Mouse (Mus musculus) CD4-positive helper T cell, adult 2 months (primary cell): ENCODE results near the gene Col1a1.

Source experiments
- DNase-seq: peaks from one replicate; pipeline ENCODE4 v3.0.0-alpha.2; 2012; ENCODE audit warnings: low read depth, missing footprints, low spot score

Col1a1 gene

GRCm38 (mm10) chr11:94936045-94936444, at the start of gene Col1a1:
Gene Col1a1 (plus strand): TSS chr11:94936224.
- no peak for DNase-seq

DNA sequence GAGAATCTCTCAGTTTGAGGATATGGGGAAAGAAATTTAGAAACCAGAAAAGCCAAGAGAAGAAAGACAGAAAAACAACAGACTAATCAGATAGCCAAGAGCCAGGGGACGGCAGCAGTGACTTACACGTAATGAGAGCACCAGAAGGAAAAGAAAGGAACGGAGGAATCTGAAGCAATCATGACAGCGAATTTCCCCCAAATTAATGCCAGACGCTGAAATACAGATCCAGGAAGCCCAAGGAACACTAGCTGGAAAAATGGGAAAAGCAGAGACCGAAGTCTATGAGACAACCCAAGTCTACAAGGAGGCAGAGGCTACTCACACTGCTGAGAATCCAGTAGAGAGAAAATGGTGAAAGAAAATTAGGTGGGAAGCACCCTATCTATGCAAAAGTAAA, 44.9 kb upstream of the Col1a1 start:
- DNase-seq: no peak

DNA sequence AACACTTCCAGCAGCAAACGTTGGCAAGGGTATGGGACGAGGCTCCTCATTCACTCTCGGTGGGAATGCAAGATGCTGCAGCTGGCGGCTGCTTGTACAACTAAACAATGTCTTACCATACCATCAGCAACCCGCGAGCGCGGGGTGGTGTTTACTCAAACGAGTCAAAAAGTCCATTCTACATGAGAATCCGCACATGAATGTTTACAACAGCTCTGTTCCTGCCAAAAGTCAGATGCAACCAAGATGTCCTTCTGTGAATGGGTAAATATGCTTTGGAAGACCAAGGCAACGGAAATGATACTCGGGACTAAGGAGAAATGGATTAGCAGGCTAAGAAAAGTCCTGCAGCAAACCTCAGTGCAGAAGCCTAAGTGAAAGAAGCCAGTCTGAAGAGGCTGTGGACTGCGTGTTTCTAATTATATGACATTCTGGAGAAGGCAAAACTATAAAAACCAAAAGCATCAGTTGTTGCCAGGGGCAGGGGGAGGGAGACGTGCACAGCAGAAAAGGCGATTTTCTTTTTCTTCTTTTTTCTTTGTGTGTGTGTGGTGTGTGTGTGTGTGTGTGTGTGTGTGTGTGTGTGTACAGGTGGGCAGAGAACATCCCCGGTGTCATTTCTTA, 39.2 kb upstream of the Col1a1 start:
- no peak for DNase-seq

- no peak for DNase-seq
These were observed 34.8 kb upstream of the Col1a1 start for GRCm38 (mm10) chr11:94901231-94901630.

DNA sequence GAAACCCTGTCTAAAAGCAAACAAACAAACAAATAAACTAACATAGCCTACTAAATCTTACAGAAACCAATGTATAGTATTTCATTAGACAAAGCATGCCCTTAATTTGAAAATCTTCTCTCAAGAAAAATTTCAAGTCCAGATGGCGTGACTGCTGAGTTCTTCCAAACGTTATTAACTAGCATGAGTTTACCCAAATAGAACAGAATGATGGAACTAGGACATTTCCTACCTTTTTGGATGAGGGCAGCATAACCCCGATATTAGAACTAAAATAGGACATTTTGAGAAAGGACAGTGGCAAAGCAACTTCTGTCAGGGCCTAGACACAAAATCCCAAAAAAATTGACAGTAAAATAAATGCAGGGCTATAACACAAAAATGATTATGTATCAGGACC, 31.7 kb upstream of the Col1a1 start:
- DNase-seq: no peak

DNA sequence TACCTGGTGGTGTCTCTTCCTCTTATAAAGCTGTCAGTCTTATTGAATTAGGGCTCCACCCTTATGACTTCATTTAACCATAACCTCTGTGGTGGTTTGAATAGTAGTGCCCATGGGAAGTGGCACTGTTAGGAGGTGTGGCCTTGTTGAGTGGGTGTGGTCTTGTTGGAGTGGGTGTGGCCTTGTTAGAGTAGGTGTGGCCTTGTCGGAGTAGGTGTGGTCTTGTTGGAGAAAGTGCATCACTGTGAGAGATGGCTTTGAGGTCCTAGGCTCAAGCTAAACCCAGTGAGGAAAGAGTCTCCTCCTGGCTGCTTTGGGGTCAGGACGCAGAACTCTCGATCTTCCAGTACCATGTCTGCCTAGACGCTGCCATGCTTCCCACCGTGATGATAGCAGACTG, 25.1 kb upstream of the Col1a1 start:
- no peak for DNase-seq

- no peak for DNase-seq
These were observed 23.5 kb upstream of the Col1a1 start for GRCm38 (mm10) chr11:94912568-94912967.

DNA sequence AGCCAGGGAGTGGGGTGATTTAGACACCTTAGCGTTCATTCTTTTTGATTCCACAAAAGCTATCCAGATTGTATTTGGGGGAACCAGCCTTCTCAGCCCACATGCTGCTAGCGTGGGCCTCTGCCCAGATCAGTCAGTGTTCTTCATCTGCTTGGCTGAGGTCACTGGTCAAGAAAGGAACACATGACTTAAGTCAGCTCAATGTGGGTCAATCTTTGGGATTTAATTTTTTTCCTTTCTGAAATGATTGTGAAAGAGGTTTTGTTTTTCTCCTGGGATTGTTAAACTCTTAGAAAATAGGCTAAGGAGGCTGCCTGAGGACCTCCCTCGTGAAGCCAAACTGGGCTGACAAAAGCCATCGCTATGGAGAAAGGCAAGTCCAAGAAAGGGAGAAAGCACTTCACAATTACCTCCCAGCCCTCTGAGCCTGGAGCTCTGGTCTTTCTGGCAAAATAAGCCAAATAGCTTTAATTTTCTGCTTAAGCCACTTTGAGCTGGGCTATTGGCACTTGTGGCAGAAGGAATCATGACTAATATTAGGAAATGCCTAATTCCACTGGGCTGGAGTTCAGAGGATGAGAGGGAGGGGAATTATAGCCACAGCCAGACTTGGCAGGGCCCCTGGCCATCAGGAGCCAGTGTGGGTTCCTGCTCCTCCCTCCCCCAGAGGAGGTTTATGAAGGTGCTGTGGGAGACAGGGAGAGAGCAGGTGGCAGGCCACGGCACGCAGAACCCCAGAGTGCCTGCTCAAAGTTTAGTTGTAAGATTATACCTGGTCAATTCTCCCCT, 22.5 kb upstream of the Col1a1 start:
- no peak for DNase-seq

- DNase-seq: no peak
These were observed 20.2 kb upstream of the Col1a1 start for GRCm38 (mm10) chr11:94915675-94916403.

GRCm38 (mm10) chr11:94916477-94916876, 19.5 kb upstream of the Col1a1 start:
- no peak for DNase-seq

DNA sequence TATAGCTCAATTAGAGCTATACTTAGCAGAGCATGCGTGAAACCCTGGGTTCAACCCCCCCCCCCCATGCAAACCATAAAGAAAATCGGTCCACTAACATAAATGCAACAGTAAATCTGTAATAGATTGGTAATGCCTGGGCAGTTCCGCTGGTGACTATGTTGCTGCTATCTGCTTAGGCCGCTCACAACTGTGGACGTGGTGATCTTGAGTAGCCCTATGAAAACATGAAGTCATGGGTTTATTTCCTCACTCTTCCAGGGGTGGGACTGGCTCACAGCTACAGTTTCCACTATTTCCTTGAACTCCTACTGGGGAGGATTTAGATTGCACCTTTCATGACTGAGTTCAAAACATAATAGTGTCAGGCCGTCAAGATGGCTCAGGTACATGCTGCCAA, 18.3 kb upstream of the Col1a1 start:
- DNase-seq: no peak

DNA sequence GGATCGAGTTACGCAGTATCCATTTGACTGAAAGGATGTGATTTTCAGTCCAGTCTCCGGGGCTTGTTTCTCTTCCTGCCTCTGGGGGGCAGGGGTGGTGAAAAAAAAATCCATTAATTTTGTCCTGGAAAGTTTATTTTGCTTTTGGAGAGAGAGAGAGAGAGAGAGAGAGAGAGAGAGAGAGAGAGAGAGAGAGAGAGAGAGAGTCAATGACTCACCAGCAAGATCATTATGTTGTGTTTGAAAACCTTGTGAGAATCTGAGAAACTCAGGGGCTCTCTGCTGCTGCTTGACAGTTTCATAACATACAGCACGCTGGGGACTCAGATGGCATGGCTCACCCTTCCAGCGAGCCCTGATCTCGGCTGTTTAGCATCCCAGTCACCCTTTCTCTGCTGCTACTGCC, 15.0 kb upstream of the Col1a1 start:
- no peak for DNase-seq

- no peak for DNase-seq
These were observed 11.0 kb upstream of the Col1a1 start for GRCm38 (mm10) chr11:94924977-94925376.

DNA sequence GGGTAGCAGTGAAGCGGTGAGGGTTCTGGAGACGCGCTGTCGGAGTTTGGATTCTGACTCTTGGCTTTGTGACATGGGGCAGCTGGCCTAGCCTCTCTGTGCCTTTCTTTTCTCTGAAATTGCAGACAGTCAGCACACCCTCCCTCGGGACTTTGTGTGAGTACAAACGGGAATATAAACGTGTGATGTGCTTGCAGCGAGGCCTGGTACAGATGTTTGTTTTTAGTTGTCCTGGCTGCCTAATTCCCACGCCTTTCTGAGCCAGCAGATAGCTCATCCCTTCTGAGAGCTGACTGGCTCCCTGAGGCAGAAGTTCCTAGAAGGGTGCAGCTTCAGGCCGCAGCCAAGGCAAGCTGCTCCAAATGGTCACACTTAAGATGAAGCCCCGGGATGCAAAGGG, 9.6 kb upstream of the Col1a1 start:
- no peak for DNase-seq

GRCm38 (mm10) chr11:94927771-94928291, 8.2 kb upstream of the Col1a1 start:
- no peak for DNase-seq

DNA sequence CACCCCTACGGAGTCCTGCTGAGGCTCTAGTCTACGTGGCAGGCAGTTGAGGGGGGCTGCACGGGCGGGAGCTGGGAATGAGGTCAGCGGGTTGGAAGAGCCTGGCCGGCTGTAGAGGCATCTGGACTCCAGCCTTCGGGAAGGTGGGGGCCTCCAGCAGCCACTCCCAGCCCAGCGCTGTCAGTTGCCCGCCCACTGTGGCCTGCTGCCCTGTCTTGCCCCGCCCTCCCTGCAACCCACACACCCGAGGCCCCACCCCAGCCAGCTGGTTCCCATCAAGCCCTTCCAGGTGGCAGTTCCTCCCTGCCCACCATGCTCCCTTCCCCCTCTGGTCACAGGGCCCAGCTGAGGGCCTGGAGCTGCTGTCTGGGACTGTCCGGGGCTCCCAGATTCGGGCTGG, 7.2 kb upstream of the Col1a1 start:
- no peak for DNase-seq

DNA sequence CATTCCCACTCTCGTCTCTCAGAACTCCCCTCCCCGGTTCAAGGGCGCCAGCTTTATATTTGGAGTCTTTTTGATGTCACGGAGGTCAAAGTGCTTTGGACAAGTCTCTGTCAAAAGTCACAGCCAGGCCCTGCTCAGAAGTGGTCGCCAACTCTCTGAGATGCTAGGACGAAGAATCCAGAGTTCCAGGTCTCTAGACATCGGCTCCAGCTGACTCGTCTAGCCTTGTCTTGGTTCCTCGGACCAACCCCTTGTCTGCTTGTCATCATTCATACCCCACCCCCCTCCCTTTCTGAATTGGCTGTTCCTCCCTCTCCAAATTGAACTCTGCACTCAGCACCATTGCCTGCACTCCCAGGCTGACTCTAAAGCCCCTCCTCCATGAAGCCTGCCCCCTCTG, 6.4 kb upstream of the Col1a1 start:
- no peak for DNase-seq

- DNase-seq: no peak
These were observed 5.9 kb upstream of the Col1a1 start for GRCm38 (mm10) chr11:94930151-94930550.

- DNase-seq: no peak
These were observed 2.4 kb upstream of the Col1a1 start for GRCm38 (mm10) chr11:94933584-94933983.

- DNase-seq: no peak
These were observed 1.5 kb upstream of the Col1a1 start for GRCm38 (mm10) chr11:94934526-94934925.

- peak; percentile 85 for DNase-seq
These were observed 849 bp downstream of the Col1a1 start for GRCm38 (mm10) chr11:94936851-94937295.

DNA sequence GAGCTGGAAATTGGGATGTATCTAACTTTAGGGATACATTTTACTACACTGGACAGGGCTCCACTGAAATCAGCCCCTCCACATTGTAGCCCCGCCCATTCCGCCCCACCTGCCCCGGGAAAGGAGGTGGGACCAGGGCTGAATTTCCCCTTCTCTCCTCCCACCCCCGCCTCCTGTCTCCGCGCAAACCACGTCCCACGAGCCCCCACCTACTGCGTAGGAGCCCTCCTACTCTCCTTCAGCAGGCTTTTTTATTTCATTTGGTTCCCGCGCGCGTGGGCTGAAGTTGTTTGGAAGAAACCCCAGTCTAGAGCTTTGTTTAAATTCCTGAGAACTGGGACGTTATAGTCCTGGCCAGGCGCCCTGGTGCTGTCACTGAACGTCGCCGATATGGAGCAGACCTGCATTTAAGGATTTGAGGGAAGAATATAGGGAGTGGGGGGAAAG, 1.3 kb downstream of the Col1a1 start:
- peak; percentile 79 for DNase-seq
